Mouse (Mus musculus): ENCODE measurements around the gene Gm3476. TPM values are rescaled to one million over a fixed set of nuclear protein-coding genes. Genes with fewer than 3 reads are reported as not detected.
A peak's percentile ranks its signal among the peaks of the same experiment; 100 is the strongest.
"Not testable (repeated sequence)": the region's sequence is repeated elsewhere in the genome, so short reads cannot be mapped to it uniquely, and the experiment has no call there.

Gene Gm3476
- polyA plus RNA-seq (2015; fragmentation: Nextera tagmentation; extraction: Ambion mirVana), result not detected in 2 replicates

DNA sequence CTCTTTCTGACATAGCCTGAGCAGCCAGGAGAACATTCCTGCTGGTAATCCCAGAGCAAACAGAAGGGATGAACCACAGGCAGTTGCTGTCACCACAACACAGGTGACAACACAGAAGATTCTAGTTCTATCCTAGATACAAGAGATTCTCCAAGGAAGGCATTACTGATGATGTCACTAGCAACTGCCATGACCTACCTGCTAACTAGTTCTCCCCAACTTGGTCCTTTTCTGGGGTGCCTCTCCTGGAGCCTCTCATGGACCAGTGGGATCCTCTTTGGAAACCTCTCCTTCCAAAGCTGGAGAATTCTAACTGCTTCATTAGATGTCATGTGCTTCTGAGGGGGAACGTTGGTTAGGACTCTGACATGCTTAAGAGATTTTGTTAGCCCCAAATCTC lies at the start of gene Gm3476:
Gene Gm3476 (minus strand): TSS at position 101 of the 400 bp plus-strand sequence.
- H3K4me1 ChIP-seq (replicated peaks; ENCODE audit: control insufficient read depth, insufficient read depth, low read length); H3K36me3 ChIP-seq (ENCODE audit: control insufficient read depth, insufficient read depth, low read length); H3K27ac ChIP-seq (ENCODE audit: low read length); ATAC-seq (ENCODE audit: low read depth); H3K4me2 ChIP-seq (ENCODE audit: low read depth, low read length); H3K4me3 ChIP-seq (ENCODE audit: low read length); H3K9ac ChIP-seq (ENCODE audit: low read length); H3K27me3 ChIP-seq (ENCODE audit: control insufficient read depth, insufficient read depth, low read depth, low read length); H3K9me3 ChIP-seq (ENCODE audit: control insufficient read depth, low read length): not testable (repeated sequence)
- WGBS, result no CpG with 5 or more reads among the region's 1 CpGs

DNA sequence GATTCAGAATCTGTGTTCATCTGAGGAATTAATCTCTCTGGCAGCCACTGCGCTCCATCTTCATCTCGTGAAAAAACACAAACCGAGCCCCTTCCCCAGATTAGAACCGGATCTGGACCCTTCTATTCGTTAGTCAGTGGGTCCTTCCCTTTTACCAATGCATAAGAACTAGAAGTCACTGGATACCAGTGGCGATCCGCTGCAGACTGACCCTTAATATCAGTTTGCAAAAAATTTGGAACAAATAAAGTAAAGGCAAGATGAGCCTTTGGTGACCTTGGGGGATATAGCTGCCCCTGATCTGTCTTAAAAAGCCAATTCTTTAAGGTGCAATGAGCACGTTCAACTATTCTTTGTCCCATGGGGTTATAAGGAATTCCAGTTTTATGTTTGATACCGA lies 37.9 kb upstream of the Gm3476 start:
- not testable (repeated sequence) for H3K36me3 ChIP-seq (ENCODE audit: control insufficient read depth, insufficient read depth, low read length); H3K4me2 ChIP-seq (ENCODE audit: low read depth, low read length); H3K4me1 ChIP-seq (replicated peaks; ENCODE audit: control insufficient read depth, insufficient read depth, low read length); H3K9me3 ChIP-seq (ENCODE audit: control insufficient read depth, low read length); H3K27me3 ChIP-seq (ENCODE audit: control insufficient read depth, insufficient read depth, low read depth, low read length); H3K9ac ChIP-seq (ENCODE audit: low read length); ATAC-seq (ENCODE audit: low read depth); H3K4me3 ChIP-seq (ENCODE audit: low read length); H3K27ac ChIP-seq (ENCODE audit: low read length)
- WGBS, result 92% methylated on average over 3 of the region's 9 CpGs

DNA sequence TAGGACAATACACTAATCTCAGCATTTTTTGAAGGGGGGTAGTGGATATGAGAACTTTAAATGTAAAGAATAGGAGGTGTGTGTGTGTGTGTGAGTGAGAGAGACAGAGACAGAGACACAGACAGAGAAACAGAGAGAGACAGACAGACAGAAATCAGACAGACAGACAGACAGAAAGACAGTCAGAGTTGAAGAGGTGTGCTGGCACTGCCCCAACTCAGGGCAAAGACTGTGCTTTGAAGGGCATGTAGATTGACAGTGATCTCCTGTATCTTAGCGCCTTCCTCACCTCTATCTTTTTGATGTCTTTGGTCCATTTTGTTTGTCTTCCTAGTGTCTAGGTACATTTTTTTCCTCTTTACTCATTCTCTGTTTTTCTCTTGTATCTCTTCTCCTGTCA lies 35.5 kb upstream of the Gm3476 start:
- WGBS, result no CpG with 5 or more reads among the region's 1 CpGs
- H3K4me1 ChIP-seq (replicated peaks; ENCODE audit: control insufficient read depth, insufficient read depth, low read length); H3K27ac ChIP-seq (ENCODE audit: low read length); ATAC-seq (ENCODE audit: low read depth); H3K4me3 ChIP-seq (ENCODE audit: low read length); H3K36me3 ChIP-seq (ENCODE audit: control insufficient read depth, insufficient read depth, low read length); H3K27me3 ChIP-seq (ENCODE audit: control insufficient read depth, insufficient read depth, low read depth, low read length); H3K4me2 ChIP-seq (ENCODE audit: low read depth, low read length); H3K9ac ChIP-seq (ENCODE audit: low read length); H3K9me3 ChIP-seq (ENCODE audit: control insufficient read depth, low read length): not testable (repeated sequence)

DNA sequence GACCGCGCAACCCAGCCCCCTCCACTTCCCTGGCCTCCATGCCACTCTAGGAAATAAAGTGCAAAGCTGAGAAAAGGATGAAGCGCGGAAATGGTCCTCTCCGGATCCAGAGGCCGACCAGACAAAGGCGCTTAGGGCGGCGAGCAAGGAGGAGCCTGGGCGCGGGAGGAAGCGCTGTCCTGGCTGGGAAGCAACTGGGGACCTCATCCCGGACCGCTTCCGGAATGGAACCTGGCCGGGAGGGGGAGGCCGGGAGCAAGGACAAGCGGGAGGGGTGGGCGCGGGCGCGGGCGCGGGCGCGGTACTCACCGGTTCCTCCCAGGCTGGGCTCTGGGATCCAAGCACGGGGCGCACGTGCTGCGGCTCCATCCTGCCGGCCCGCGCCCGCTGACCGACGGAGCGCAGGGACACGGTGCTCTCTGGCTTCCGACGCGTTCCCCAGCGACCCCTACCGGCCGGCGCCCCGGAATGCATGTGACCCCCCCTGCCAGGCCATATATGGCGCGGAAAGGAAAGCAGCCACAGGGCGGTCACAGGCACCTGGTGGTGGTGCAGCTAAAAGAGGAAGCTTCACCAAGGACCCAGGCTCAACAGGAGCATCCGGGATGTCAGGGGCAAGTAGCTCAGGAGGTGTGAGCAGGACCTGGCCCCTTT lies 17.2 kb downstream of the Gm3476 start, which contains the start of gene Gm3468:
Gene Gm3468 (minus strand): TSS at position 394 of the 654 bp plus-strand sequence.
- H3K27ac ChIP-seq (ENCODE audit: low read length); H3K9me3 ChIP-seq (ENCODE audit: control insufficient read depth, low read length); H3K36me3 ChIP-seq (ENCODE audit: control insufficient read depth, insufficient read depth, low read length); H3K4me1 ChIP-seq (replicated peaks; ENCODE audit: control insufficient read depth, insufficient read depth, low read length); H3K9ac ChIP-seq (ENCODE audit: low read length); H3K27me3 ChIP-seq (ENCODE audit: control insufficient read depth, insufficient read depth, low read depth, low read length): not testable (repeated sequence)
- WGBS, result 3% methylated on average over 22 of the region's 51 CpGs
- peak within 1 kb of the TSS; percentile 39 for H3K4me3 ChIP-seq (ENCODE audit: low read length)
- peak; percentile 87 for ATAC-seq (ENCODE audit: low read depth)
- H3K4me2 ChIP-seq (ENCODE audit: low read depth, low read length), result peak within 1 kb of the TSS; percentile 46

DNA sequence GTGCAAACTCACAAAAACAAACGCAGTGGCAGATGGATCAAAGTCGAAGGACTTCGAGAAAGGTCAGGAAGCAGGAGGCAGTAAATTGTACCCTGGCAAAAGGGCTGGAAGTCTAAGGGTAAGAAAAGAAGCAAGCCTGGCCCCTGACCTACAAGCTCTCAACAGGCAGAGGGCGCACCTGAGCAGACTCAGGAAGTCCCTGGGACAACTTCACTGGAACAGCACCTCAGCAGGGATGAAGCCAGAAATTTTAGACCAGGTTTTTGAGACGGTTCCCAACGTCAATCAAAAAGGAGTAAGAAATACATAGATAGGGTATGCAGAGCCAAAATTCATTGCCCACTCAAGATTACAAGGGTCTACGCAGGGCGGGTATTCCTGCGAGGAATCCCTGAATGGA lies 18.1 kb downstream of the Gm3476 start:
- H3K27ac ChIP-seq (ENCODE audit: low read length); H3K9me3 ChIP-seq (ENCODE audit: control insufficient read depth, low read length); H3K36me3 ChIP-seq (ENCODE audit: control insufficient read depth, insufficient read depth, low read length); H3K27me3 ChIP-seq (ENCODE audit: control insufficient read depth, insufficient read depth, low read depth, low read length); H3K4me1 ChIP-seq (replicated peaks; ENCODE audit: control insufficient read depth, insufficient read depth, low read length); H3K9ac ChIP-seq (ENCODE audit: low read length); ATAC-seq (ENCODE audit: low read depth); H3K4me3 ChIP-seq (ENCODE audit: low read length): not testable (repeated sequence)
- WGBS, result 9% methylated on average over 8 of the region's 9 CpGs
- peak overlapping the region; percentile 46 for H3K4me2 ChIP-seq (ENCODE audit: low read depth, low read length)

DNA sequence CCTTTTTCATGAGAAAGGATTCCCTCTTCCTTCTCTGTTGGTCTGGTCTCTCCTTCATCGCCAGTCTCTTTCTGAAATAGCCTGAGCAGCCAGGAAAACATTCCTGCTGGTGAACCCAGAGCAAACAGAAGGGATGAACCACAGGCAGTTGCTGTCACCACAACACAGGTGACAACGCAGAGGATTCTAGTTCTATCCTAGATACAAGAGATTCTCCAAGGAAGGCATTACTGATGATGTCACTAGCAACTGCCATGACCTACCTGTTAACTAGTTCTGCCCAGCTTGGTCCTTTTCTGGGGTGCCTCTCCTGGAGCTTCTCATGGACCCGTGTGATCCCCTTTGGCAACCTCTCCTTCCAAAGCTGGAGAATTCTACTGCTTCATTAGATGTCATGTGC lies 31.8 kb downstream of the Gm3476 start, which contains the start of gene Gm8206:
Gene Gm8206 (minus strand): TSS at position 101 of the 400 bp plus-strand sequence.
- 84% methylated on average over 2 of the region's 3 CpGs for WGBS
- not testable (repeated sequence) for H3K4me2 ChIP-seq (ENCODE audit: low read depth, low read length); H3K4me3 ChIP-seq (ENCODE audit: low read length); ATAC-seq (ENCODE audit: low read depth); H3K27ac ChIP-seq (ENCODE audit: low read length); H3K36me3 ChIP-seq (ENCODE audit: control insufficient read depth, insufficient read depth, low read length); H3K27me3 ChIP-seq (ENCODE audit: control insufficient read depth, insufficient read depth, low read depth, low read length); H3K9me3 ChIP-seq (ENCODE audit: control insufficient read depth, low read length); H3K9ac ChIP-seq (ENCODE audit: low read length); H3K4me1 ChIP-seq (replicated peaks; ENCODE audit: control insufficient read depth, insufficient read depth, low read length)

DNA sequence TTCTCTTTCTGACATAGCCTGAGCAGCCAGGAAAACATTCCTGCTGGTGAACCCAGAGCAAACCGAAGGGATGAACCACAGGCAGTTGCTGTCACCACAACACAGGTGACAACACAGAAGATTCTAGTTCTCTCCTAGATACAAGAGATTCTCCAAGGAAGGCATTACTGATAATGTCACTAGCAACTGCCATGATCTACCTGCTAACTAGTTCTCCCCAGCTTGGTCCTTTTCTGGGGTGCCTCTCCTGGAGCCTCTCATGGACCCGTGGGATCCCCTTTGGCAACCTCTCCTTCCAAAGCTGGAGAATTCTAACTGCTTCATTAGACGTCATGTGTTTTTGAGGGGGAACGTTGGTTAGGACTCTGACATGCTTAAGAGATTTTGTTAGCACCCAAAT lies 67.4 kb downstream of the Gm3476 start, which contains the start of gene Gm6337:
Gene Gm6337 (minus strand): TSS at position 101 of the 400 bp plus-strand sequence.
- not testable (repeated sequence) for H3K27ac ChIP-seq (ENCODE audit: low read length); H3K4me3 ChIP-seq (ENCODE audit: low read length); ATAC-seq (ENCODE audit: low read depth); H3K4me2 ChIP-seq (ENCODE audit: low read depth, low read length); H3K9me3 ChIP-seq (ENCODE audit: control insufficient read depth, low read length); H3K4me1 ChIP-seq (replicated peaks; ENCODE audit: control insufficient read depth, insufficient read depth, low read length); H3K36me3 ChIP-seq (ENCODE audit: control insufficient read depth, insufficient read depth, low read length); H3K9ac ChIP-seq (ENCODE audit: low read length); H3K27me3 ChIP-seq (ENCODE audit: control insufficient read depth, insufficient read depth, low read depth, low read length)
- WGBS, result 85% methylated on average over 2 of the region's 4 CpGs

Other genes with a start within 250 kb of the Gm3476 start
- 0.13 and 0.24 TPM in 2 replicates for gene Gm8237, start 245.4 kb downstream of the Gm3476 start, polyA plus RNA-seq (2015; fragmentation: Nextera tagmentation; extraction: Ambion mirVana)
- gene Gm3248, start 164.1 kb downstream of the Gm3476 start, polyA plus RNA-seq (2015; fragmentation: Nextera tagmentation; extraction: Ambion mirVana), result 0.49 and 0.68 TPM in 2 replicates
- gene Gm3453, start 146.7 kb downstream of the Gm3476 start, polyA plus RNA-seq (2015; fragmentation: Nextera tagmentation; extraction: Ambion mirVana), result not detected in 2 replicates
- gene Gm6337, start 67.5 kb downstream of the Gm3476 start, polyA plus RNA-seq (2015; fragmentation: Nextera tagmentation; extraction: Ambion mirVana), result not detected in 2 replicates
- gene Gm8206, start 31.9 kb downstream of the Gm3476 start, polyA plus RNA-seq (2015; fragmentation: Nextera tagmentation; extraction: Ambion mirVana), result 0.51 and 0.74 TPM in 2 replicates
- 1.2 and 1.3 TPM in 2 replicates for gene Gm3468, start 17.1 kb downstream of the Gm3476 start, polyA plus RNA-seq (2015; fragmentation: Nextera tagmentation; extraction: Ambion mirVana)
- not detected in 2 replicates for gene Gm21560, start 93.5 kb upstream of the Gm3476 start, polyA plus RNA-seq (2015; fragmentation: Nextera tagmentation; extraction: Ambion mirVana)
- gene Gm3411, start 161.4 kb upstream of the Gm3476 start, polyA plus RNA-seq (2015; fragmentation: Nextera tagmentation; extraction: Ambion mirVana), result 0.50 and 1.2 TPM in 2 replicates
- gene Gm21103, start 179.0 kb upstream of the Gm3476 start, polyA plus RNA-seq (2015; fragmentation: Nextera tagmentation; extraction: Ambion mirVana), result not detected in 2 replicates
- gene Gm3618, start 217.9 kb upstream of the Gm3476 start, polyA plus RNA-seq (2015; fragmentation: Nextera tagmentation; extraction: Ambion mirVana), result not detected in 2 replicates